Mouse (Mus musculus): ENCODE measurements around the gene Hmgn2.

GRCm38 (mm10) chr4:134012858-134013528 lies 44.5 kb upstream of the Hmgn2 start:
- TF ChIP-seq CTCF (IDR thresholded peaks at IDR 0.05; ENCODE audit: borderline replicate concordance, extremely low read depth, insufficient read depth, insufficient read length) (peak; percentile 54), POLR2A (IDR thresholded peaks at IDR 0.05; ENCODE audit: borderline replicate concordance, extremely low read depth, insufficient read depth, insufficient read length, poor library complexity, severe bottlenecking) (no peak)
